Mouse (Mus musculus) MEL (cell line): ENCODE data around the gene Pdzd2.

Experiments used
- CTCF ChIP-seq, 3 experiments: IDR thresholded peaks in 2 of 3; conservative IDR thresholded peaks in 1 of 3; 2 replicates each; pipeline ENCODE4 v1.5.1; 2011 to 2012; ENCODE audit warnings: low read length in 3 of 3, low read depth in 2 of 3, mild to moderate bottlenecking in 2 of 3, improper control_type of control experiment in 1 of 3, inconsistent platforms in 1 of 3, mixed read lengths in 1 of 3, moderate library complexity in 1 of 3; ENCODE audit not compliant: control insufficient read depth in 1 of 3, insufficient read depth in 1 of 3, poor library complexity in 1 of 3, severe bottlenecking in 1 of 3
- EP300 ChIP-seq, 2 experiments: IDR thresholded peaks; 2 replicates each; pipeline ENCODE4 v1.6.1; 2011; ENCODE audit warnings: improper control_type of control experiment in 2 of 2, low read length in 2 of 2, low read depth in 1 of 2, mild to moderate bottlenecking in 1 of 2
- GATA1 ChIP-seq: IDR thresholded peaks from 2 replicates; pipeline ENCODE4 v1.6.1; 2011; ENCODE audit warnings: low read depth, low read length, improper control_type of control experiment
- MAFK ChIP-seq: IDR thresholded peaks from 2 replicates; pipeline ENCODE4 v1.6.1; 2011; ENCODE audit warnings: low read depth, mild to moderate bottlenecking, low read length, improper control_type of control experiment, borderline replicate concordance
- MEF2A ChIP-seq: IDR thresholded peaks from 2 replicates; pipeline ENCODE4 v1.6.1; 2014; ENCODE audit warnings: low read depth, mild to moderate bottlenecking, inconsistent platforms, low read length, improper control_type of control experiment; ENCODE audit not compliant: poor library complexity, insufficient replicate concordance, severe bottlenecking; ENCODE audit errors: extremely low read depth
- MYC ChIP-seq: IDR thresholded peaks from 2 replicates; pipeline ENCODE4 v1.6.1; 2011; ENCODE audit warnings: low read depth, mild to moderate bottlenecking, low read length, improper control_type of control experiment, moderate library complexity
- POLR2A ChIP-seq, 2 experiments: IDR thresholded peaks; 2 replicates each; pipeline ENCODE4 v1.6.1; 2011 to 2012; ENCODE audit warnings: low read length in 2 of 2, mild to moderate bottlenecking in 2 of 2, control low read depth in 1 of 2, improper control_type of control experiment in 1 of 2, low read depth in 1 of 2, moderate library complexity in 1 of 2; ENCODE audit not compliant: control insufficient read depth in 1 of 2, insufficient read depth in 1 of 2, poor library complexity in 1 of 2
- TAL1 ChIP-seq: IDR thresholded peaks from 2 replicates; pipeline ENCODE4 v1.6.1; 2012; ENCODE audit warnings: mild to moderate bottlenecking, inconsistent platforms, low read length, moderate library complexity, mixed read lengths
- USF1 ChIP-seq: IDR thresholded peaks from 2 replicates; pipeline ENCODE4 v1.6.1; 2014; ENCODE audit warnings: low read depth, mild to moderate bottlenecking, inconsistent platforms, low read length, improper control_type of control experiment, moderate library complexity
- ZC3H11A ChIP-seq: IDR thresholded peaks from 2 replicates; pipeline ENCODE4 v1.6.1; 2012; ENCODE audit warnings: low read depth, mild to moderate bottlenecking, inconsistent platforms, low read length, improper control_type of control experiment
- ZMIZ1 ChIP-seq: IDR thresholded peaks from 2 replicates; pipeline ENCODE4 v1.6.1; 2012; ENCODE audit warnings: low read depth, mild to moderate bottlenecking, inconsistent platforms, low read length, improper control_type of control experiment, moderate library complexity

- TF ChIP-seq ZMIZ1 (no peak), MYC (no peak), EP300 (IDR thresholded peaks at IDR 0.05; ENCODE audit: low read depth in 1 of 2, low read length in 2 of 2) (no peak), MAFK (no peak), MEF2A (no peak), CTCF (IDR thresholded peaks at IDR 0.05 in 2 of 3, conservative IDR thresholded peaks at IDR 0.05 in 1 of 3; ENCODE audit: control insufficient read depth in 1 of 3, insufficient read depth in 1 of 3, low read depth in 2 of 3, low read length in 3 of 3, poor library complexity in 1 of 3, severe bottlenecking in 1 of 3) (no peak), POLR2A (IDR thresholded peaks at IDR 0.05; ENCODE audit: control insufficient read depth in 1 of 2, insufficient read depth in 1 of 2, low read depth in 1 of 2, low read length in 2 of 2, poor library complexity in 1 of 2) (no peak), ZC3H11A (no peak), GATA1 (no peak), USF1 (no peak), TAL1 (no peak)
These were observed 22.8 kb downstream of the Pdzd2 start for GRCm38 (mm10) chr15:12716881-12717280.
